Mouse (Mus musculus): ENCODE data around the gene Hdac7. TPM values are rescaled to one million over a fixed set of nuclear protein-coding genes. Genes with fewer than 3 reads are reported as not detected.
A peak's percentile ranks its signal among the peaks of the same experiment; 100 is the strongest.

Gene Hdac7
- total and polyA plus RNA-seq, 3 experiments, result 3.9 to 117 (median 20.4) TPM

DNA sequence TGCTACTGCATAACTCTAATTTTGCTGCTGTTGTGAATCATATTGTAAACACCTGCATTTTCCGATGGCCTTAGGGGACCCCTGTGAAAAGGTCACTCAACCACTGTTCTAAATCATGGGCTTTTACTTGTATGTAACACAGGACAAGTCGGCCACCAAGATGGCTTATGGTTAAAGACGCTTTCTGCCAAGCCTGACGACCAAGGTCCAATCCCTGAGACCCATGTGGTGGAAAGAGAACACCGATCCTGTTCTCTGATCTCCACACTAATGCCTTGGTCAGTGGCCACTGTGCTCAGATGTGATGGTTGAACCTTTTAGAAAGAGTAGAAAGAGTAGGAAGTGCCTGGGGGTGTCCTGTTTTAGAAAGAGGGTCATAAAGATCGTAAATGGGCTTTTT, 67.4 kb downstream of the Hdac7 start:
- H3K36me3 ChIP-seq (replicated peaks), result no peaks in the 10 kb centered on the region
- H3K4me1 ChIP-seq (ENCODE audit: insufficient read depth, low read depth, low read length), result peaks cover 6% of the 10 kb centered on the region
- TF ChIP-seq TAL1 (conservative IDR thresholded peaks at IDR 0.05; ENCODE audit: low read depth, low read length) (no peak), GATA2 (IDR thresholded peaks at IDR 0.05; ENCODE audit: borderline replicate concordance, low read depth, low read length) (no peak), CTCF (IDR thresholded peaks at IDR 0.05; ENCODE audit: low read depth, low read length) (no peak), POLR2AphosphoS5 (IDR thresholded peaks at IDR 0.05; ENCODE audit: insufficient replicate concordance, low read depth, low read length) (no peak)
- no peaks in the 10 kb centered on the region for H3K9me3 ChIP-seq (replicated peaks)
- ATAC-seq (ENCODE audit: extremely low read depth, insufficient number of reproducible peaks, low FRiP score, poor library complexity, severe bottlenecking) (no peak), DNase-seq (ENCODE audit: low spot score) (no peak)
- H3K27me3 ChIP-seq (ENCODE audit: insufficient read depth, low read length), result peaks cover 41% of the 10 kb centered on the region
- H3K4me3 ChIP-seq (ENCODE audit: low read depth, low read length), result no peak overlapping the region

DNA sequence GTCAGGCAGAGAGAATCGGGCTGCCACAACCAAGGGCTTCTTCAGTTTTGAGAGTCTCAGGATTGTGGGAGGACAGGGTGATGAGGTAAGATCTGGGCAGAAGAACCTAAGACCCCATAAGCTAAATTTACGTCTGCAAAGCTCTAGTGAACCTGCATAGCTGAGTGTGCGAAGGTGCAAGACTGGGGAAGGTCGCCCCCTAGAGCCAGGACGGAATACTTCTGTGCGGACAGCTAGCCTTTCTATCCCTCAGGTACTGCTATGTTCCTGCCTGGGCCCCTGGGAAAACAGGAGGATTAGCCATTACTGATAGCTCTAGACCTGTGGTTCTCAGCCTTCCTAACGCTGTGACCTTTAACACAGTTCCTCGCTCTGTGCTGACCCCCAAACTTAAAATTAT, 67.8 kb downstream of the Hdac7 start:
- H3K27me3 ChIP-seq (ENCODE audit: insufficient read depth, low read length), result peaks cover 43% of the 10 kb centered on the region
- no peaks in the 10 kb centered on the region for H3K36me3 ChIP-seq (replicated peaks)
- H3K4me3 ChIP-seq (ENCODE audit: low read depth, low read length), result no peak overlapping the region
- DNase-seq (ENCODE audit: low spot score) (peak; percentile 55), ATAC-seq (ENCODE audit: extremely low read depth, insufficient number of reproducible peaks, low FRiP score, poor library complexity, severe bottlenecking) (peak; percentile 65; the same call in 1 of the 2 replicates)
- no peaks in the 10 kb centered on the region for H3K9me3 ChIP-seq (replicated peaks)
- peaks cover 6% of the 10 kb centered on the region for H3K4me1 ChIP-seq (ENCODE audit: insufficient read depth, low read depth, low read length)
- no peak for TF ChIP-seq GATA2 (IDR thresholded peaks at IDR 0.05; ENCODE audit: borderline replicate concordance, low read depth, low read length)
- peak; percentile 65; the same call in 1 of the 2 replicates for TF ChIP-seq CTCF (IDR thresholded peaks at IDR 0.05; ENCODE audit: low read depth, low read length)

DNA sequence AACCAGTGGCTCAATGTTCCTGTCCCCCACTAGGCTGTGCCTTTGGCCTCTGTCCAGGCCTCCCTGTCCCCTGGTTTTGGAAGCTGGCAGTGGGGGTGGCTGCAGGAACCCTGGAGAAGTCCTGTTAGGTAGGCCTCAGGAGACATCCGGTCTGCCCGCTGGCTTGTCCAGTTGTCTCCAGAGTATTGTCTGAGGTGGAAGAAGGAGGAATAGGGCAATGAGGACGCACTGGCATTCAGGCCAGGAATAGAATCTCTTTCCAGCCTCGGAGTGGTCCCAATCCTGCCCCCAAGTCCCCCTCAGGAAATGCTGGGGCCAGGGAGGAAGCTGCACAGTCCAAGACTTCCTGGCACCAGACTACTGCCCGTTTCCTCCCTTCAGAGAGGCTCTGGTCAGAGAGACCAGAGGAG, 70.3 kb downstream of the Hdac7 start:
- H3K9me3 ChIP-seq (replicated peaks), result no peaks in the 10 kb centered on the region
- no peaks in the 10 kb centered on the region for H3K36me3 ChIP-seq (replicated peaks)
- TF ChIP-seq POLR2AphosphoS5 (IDR thresholded peaks at IDR 0.05; ENCODE audit: insufficient replicate concordance, low read depth, low read length) (no peak), GATA2 (IDR thresholded peaks at IDR 0.05; ENCODE audit: borderline replicate concordance, low read depth, low read length) (no peak), CTCF (IDR thresholded peaks at IDR 0.05; ENCODE audit: low read depth, low read length) (no peak), GATA1 (IDR thresholded peaks at IDR 0.05; ENCODE audit: borderline replicate concordance, low read length) (no peak), TAL1 (conservative IDR thresholded peaks at IDR 0.05; ENCODE audit: low read depth, low read length) (no peak)
- H3K27me3 ChIP-seq (ENCODE audit: insufficient read depth, low read length), result peaks cover 68% of the 10 kb centered on the region
- peaks cover 6% of the 10 kb centered on the region for H3K4me1 ChIP-seq (ENCODE audit: insufficient read depth, low read depth, low read length)
- no peak for DNase-seq (ENCODE audit: low spot score)
- no peak for ATAC-seq (ENCODE audit: extremely low read depth, insufficient number of reproducible peaks, low FRiP score, poor library complexity, severe bottlenecking)
- no peak overlapping the region for H3K4me3 ChIP-seq (ENCODE audit: low read depth, low read length)

DNA sequence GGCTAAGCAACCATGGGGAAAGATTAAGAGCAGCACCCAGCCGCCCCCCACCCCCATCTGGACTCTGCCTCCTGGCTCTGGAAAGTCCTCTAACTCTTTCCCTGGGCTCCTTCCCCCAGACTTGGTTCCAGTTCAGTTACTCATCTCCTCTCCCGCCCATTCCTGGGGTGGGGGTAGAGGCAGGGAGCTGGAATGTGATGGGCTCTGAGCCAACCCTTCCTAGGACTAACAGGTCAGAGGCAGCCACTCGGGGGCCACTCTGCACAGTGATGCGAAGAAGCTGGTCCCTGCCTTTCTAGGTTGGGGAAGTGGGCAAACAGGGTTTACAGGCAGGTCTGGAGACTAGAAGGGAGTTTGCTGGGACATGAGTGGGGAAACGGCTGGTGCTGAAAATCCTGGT, 71.2 kb downstream of the Hdac7 start:
- TF ChIP-seq GATA2 (IDR thresholded peaks at IDR 0.05; ENCODE audit: borderline replicate concordance, low read depth, low read length) (no peak), GATA1 (IDR thresholded peaks at IDR 0.05; ENCODE audit: borderline replicate concordance, low read length) (no peak), TAL1 (conservative IDR thresholded peaks at IDR 0.05; ENCODE audit: low read depth, low read length) (no peak), CTCF (IDR thresholded peaks at IDR 0.05; ENCODE audit: low read depth, low read length) (no peak), POLR2AphosphoS5 (IDR thresholded peaks at IDR 0.05; ENCODE audit: insufficient replicate concordance, low read depth, low read length) (no peak)
- Histone ChIP-seq H3K9me3 (replicated peaks) (no peaks in the 10 kb centered on the region), H3K4me1 (ENCODE audit: insufficient read depth, low read depth, low read length) (peaks cover 8% of the 10 kb centered on the region), H3K36me3 (replicated peaks) (no peaks in the 10 kb centered on the region), H3K4me3 (ENCODE audit: low read depth, low read length) (no peak overlapping the region), H3K27me3 (ENCODE audit: insufficient read depth, low read length) (peaks cover 72% of the 10 kb centered on the region)
- DNase-seq (ENCODE audit: low spot score), result no peak
- ATAC-seq (ENCODE audit: extremely low read depth, insufficient number of reproducible peaks, low FRiP score, poor library complexity, severe bottlenecking), result no peak

DNA sequence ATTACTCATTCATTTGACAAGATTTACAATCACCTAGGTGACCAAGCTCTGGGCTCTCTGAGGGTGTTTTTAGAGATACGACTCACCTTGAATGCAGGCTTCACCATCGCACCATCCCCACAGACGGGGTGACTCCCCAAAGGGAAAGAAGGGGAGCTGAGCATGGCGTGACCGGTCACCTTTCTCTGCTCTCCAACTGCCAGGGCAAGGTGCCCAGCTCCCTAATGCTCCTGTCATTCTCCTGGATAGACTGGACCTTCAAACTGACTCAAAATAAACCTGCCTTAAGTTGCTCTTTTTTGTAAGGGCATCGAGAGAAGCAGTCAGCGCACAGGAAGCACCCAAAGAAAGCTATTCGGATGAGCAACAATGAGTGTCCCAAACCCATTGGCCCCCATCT, 74.0 kb downstream of the Hdac7 start:
- DNase-seq (ENCODE audit: low spot score) (no peak), ATAC-seq (ENCODE audit: extremely low read depth, insufficient number of reproducible peaks, low FRiP score, poor library complexity, severe bottlenecking) (no peak)
- Histone ChIP-seq H3K9me3 (replicated peaks) (no peaks in the 10 kb centered on the region), H3K36me3 (replicated peaks) (no peaks in the 10 kb centered on the region), H3K4me3 (ENCODE audit: low read depth, low read length) (no peak overlapping the region), H3K27me3 (ENCODE audit: insufficient read depth, low read length) (peaks cover 90% of the 10 kb centered on the region), H3K4me1 (ENCODE audit: insufficient read depth, low read depth, low read length) (peaks cover 15% of the 10 kb centered on the region)
- TF ChIP-seq CTCF (IDR thresholded peaks at IDR 0.05; ENCODE audit: low read depth, low read length), result no peak
- TF ChIP-seq GATA2 (IDR thresholded peaks at IDR 0.05; ENCODE audit: borderline replicate concordance, low read depth, low read length), result no peak
- no peak for TF ChIP-seq GATA1 (IDR thresholded peaks at IDR 0.05; ENCODE audit: borderline replicate concordance, low read length)
- TF ChIP-seq POLR2AphosphoS5 (IDR thresholded peaks at IDR 0.05; ENCODE audit: insufficient replicate concordance, low read depth, low read length), result no peak
- TF ChIP-seq TAL1 (conservative IDR thresholded peaks at IDR 0.05; ENCODE audit: low read depth, low read length), result no peak

DNA sequence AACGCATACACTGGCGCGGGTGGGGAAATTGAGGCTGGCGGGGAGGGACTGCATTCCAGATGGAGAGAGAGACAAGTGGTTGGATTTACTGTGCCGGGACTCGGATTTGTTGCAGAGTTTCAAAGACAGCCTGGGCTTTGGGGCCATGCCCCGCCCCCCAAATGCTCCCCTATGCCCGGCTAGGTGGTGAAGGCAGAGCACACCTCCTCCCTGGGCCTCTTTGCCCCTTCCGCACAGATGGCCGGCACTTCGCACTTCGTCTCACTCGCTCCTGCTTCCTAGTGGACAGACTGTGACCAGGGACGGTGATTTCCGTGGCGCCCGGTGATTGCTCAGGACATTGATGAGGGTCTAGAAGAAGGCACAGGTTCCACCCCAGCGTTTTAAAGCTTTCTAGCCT, 76.1 kb downstream of the Hdac7 start:
- no peak for DNase-seq (ENCODE audit: low spot score)
- H3K27me3 ChIP-seq (ENCODE audit: insufficient read depth, low read length), result peaks cover 94% of the 10 kb centered on the region

More for the DNA sequence above, 76.1 kb downstream of the Hdac7 start:
- TF ChIP-seq TAL1 (conservative IDR thresholded peaks at IDR 0.05; ENCODE audit: low read depth, low read length), result no peak
- Histone ChIP-seq H3K9me3 (replicated peaks) (no peaks in the 10 kb centered on the region), H3K4me3 (ENCODE audit: low read depth, low read length) (no peak overlapping the region; the same call in 1 of the 2 replicates), H3K4me1 (ENCODE audit: insufficient read depth, low read depth, low read length) (peaks cover 11% of the 10 kb centered on the region), H3K36me3 (replicated peaks) (no peaks in the 10 kb centered on the region)
- ATAC-seq (ENCODE audit: extremely low read depth, insufficient number of reproducible peaks, low FRiP score, poor library complexity, severe bottlenecking), result no peak
